Comparison of ENCODE assay signal across 23 mouse cellular contexts in genomic region chr14:45685313-45685712, GRCm38 (mm10).
"Had no signal": no experiment of that assay in that cellular context is flagged by ENCODE, and none has a peak within 500 bp of the region (broad histone marks: within the 10 kb centered on the region; RNA-seq: fewer than 3 reads in every experiment).

No protein-coding gene starts in this region.

- H3K27me3 ChIP-seq: hindbrain, embryonic 12.5 days; intestine, embryonic 15.5 days; limb, embryonic 13.5 days; limb, embryonic 15.5 days had no signal

- H3K4me3 ChIP-seq: heart, embryonic 10.5 days; heart, embryonic 12.5 days; hindbrain, embryonic 10.5 days; hindbrain, embryonic 12.5 days; intestine, embryonic 15.5 days; layer of hippocampus, adult 2 months; limb, embryonic 13.5 days; limb, embryonic 15.5 days had no signal

- ATAC-seq: hindbrain, embryonic 16.5 days; inflammation-experienced regulatory T-cells, adult 6 months; intestine, embryonic 15.5 days; intestine, postnatal 0 days had no signal

- H3K9me3 ChIP-seq: heart, embryonic 10.5 days; heart, embryonic 12.5 days; hindbrain, embryonic 10.5 days; hindbrain, embryonic 12.5 days; intestine, embryonic 15.5 days; limb, embryonic 13.5 days; limb, embryonic 15.5 days had no signal

- H3K27ac ChIP-seq: heart, embryonic 10.5 days; hindbrain, embryonic 10.5 days; hindbrain, embryonic 12.5 days; hindbrain, embryonic 14.5 days; intestine, embryonic 15.5 days; layer of hippocampus, adult 2 months; limb, embryonic 13.5 days; limb, embryonic 15.5 days had no signal

- DNase-seq: gastrocnemius, postnatal 14 days; gastrocnemius, postnatal 36 days; heart, adult 18-20 months; heart, postnatal 10 days; heart, postnatal 4 days; kidney, adult 18-20 months; kidney, adult 8-10 months; kidney, postnatal 10 days; kidney, postnatal 25 days; kidney, postnatal 4 days; left cerebral cortex, postnatal 4 days had no signal

- H3K4me1 ChIP-seq: intestine, embryonic 15.5 days had no signal

- H3K9ac ChIP-seq: heart, embryonic 12.5 days; hindbrain, embryonic 12.5 days; hindbrain, embryonic 14.5 days; intestine, embryonic 15.5 days; limb, embryonic 13.5 days; limb, embryonic 15.5 days had no signal

- H3K4me2 ChIP-seq: heart, embryonic 12.5 days; hindbrain, embryonic 12.5 days; hindbrain, embryonic 14.5 days; intestine, embryonic 15.5 days; limb, embryonic 13.5 days; limb, embryonic 15.5 days had no signal

- H3K36me3 ChIP-seq: heart, embryonic 10.5 days; heart, embryonic 12.5 days; hindbrain, embryonic 10.5 days; hindbrain, embryonic 12.5 days; intestine, embryonic 15.5 days; limb, embryonic 13.5 days; limb, embryonic 15.5 days had no signal
